Mouse (Mus musculus) kidney, postnatal 36 days (tissue): ENCODE measurements around the gene Olfr832.
"Not testable (repeated sequence)": the region's sequence is repeated elsewhere in the genome, so short reads cannot be mapped to it uniquely, and the experiment has no call there.

ENCODE experiments used
- DNase-seq, 2 experiments: peaks; one replicate each; pipeline ENCODE4 v3.0.0; 2021 to 2022; ENCODE audit warnings: mixed read lengths in 2 of 2

The Olfr832 gene

DNA sequence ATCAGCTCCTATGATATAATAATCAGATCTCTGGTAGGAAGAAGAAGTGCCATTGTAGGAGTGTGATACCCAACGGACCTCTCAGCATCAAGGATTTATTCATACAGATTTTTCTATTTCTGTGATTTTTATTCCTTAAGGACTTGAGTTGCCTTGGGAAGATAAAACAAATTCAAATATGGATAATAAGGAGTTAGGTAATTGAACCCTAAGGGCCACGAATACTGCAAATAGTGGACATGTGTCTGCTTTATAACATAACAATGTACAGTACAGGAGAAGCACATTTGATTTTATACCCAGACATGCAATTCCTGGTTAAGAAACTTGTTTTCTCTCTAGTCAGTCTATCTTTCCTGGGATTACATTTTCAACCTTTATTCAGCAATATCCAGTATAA is at the start of gene Olfr832:
Gene Olfr832, plus strand, starts transcription at position 301 of the 400 bp plus-strand sequence.
- not testable (repeated sequence) for DNase-seq

DNA sequence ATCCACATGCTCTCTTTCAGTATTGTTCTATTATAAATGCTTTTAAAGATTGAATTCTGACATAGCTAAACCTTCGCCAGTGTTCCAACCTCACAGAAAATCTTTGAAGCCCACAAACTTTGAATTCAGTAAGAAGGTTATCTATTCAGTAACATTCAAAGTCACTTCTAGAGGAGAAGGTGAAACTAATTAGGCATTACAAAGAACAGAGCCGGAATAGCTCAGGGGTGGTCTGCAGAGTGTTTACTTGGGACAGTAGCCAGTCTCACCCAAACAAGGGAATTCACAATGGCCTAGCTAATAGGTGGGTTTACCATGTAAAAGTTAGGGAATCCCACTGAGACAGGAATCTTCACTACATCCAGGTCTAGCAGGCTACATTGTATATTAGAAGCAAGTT is 29.2 kb upstream of the Olfr832 start:
- DNase-seq = not testable (repeated sequence)

DNA sequence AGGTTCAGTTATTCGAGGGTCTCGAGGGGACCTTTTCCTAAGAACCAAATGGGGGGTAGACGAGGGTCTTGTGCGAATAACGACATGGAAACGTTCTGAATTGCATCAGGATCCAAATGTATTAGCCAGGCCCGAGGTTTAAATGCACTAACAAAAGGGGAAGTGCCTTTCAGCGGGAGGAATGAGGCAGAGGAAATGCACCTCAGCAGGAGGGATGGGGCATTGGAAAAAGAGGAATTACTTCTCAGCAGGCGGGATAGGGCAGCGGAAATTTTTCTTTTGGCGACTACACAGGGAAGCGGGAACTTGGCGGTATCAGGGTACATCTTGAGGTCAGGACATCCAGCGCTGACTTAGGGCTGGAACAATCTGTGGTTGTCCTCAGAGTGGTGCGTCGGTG is 9.0 kb upstream of the Olfr832 start:
- not testable (repeated sequence) for DNase-seq

DNA sequence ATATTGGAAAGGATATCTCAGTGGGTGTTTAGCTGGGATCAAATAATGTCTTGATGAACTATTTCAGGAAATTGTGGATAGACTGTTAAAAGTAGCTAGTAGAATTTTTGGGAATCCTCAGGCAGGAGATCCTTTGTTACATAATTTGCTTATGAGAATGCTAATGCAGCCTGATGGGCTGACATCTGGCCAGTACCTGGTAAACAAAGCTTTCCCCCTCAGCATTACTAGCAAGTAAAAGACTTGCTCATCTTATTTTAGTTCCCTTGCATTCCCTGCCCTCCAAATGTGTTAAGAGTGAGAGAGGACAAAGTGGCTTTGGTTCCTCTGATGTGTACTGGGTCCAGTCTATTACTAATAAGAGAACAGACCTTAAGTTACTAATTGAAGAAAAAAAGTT is 25.1 kb downstream of the Olfr832 start:
- no peak for DNase-seq

DNA sequence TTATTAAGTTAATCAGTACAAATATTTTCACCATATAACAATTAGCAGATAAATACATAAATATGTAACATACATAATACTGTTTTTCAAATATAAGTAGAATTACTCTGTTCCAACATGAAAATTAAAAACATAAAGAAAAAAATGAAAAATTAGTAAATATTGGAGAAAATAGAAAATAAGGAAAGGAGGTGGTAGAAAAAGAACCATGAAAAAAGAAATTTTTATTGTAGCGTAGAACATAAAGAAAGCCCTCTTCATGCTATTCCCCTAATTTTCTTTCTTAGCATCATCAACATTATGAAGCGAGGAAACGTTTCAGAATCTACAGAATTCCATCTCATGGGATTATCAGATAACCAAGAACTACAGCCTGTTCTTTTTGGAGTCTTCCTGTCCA is 50.8 kb downstream of the Olfr832 start, which contains the start of gene Olfr834:
Gene Olfr834, plus strand, starts transcription at position 301 of the 400 bp plus-strand sequence.
- no peak for DNase-seq
